Mouse (Mus musculus): ENCODE results near the gene Ablim2. TPM values are rescaled to one million over a fixed set of nuclear protein-coding genes. Genes with fewer than 3 reads are reported as not detected.

Gene Ablim2
- total RNA-seq, 2 experiments from 2014 or later, result 6.0 to 7.3 TPM

DNA sequence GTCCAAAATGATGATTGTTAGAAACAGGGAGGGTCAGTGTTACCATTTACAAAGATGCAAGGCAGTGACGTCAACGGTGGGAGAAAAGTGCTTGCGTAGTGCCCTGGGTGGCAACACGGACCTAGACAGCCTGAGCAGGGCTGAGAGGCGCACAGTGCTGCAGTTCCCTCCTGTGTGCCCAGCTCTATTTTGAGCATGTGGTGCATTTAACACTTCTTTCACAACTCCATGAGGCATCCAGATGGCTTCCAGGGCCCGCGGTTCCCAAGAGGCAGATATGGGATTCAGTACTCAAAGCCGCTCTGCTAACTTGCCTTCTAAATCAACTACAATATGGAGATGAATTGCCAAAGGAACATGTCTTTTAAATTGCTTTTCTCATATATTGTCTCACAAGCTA, 121.5 kb downstream of the Ablim2 start:
- DNase-seq (ENCODE audit: low spot score in 2 of 2), result no peak

DNA sequence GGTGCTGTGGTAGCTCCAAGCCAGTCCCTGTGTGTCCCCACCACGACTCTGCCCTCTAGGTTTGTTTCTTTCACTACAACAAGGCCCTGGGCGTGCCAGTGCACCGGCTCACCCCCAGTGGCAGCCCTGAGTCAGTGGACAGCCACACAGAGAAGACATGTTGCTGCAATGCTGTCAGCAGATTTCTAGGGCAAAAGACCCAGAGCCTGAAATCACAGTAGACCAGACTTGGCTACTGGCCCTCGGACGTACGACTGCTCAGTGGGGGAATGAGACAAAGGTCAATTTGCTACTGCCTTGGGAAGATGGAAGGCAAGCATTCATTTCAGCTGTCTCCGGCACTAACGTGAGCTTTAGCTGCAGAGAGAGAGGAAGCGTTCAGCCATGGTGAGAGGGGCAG, 124.7 kb downstream of the Ablim2 start:
- no peak for DNase-seq (ENCODE audit: low spot score in 2 of 2)

DNA sequence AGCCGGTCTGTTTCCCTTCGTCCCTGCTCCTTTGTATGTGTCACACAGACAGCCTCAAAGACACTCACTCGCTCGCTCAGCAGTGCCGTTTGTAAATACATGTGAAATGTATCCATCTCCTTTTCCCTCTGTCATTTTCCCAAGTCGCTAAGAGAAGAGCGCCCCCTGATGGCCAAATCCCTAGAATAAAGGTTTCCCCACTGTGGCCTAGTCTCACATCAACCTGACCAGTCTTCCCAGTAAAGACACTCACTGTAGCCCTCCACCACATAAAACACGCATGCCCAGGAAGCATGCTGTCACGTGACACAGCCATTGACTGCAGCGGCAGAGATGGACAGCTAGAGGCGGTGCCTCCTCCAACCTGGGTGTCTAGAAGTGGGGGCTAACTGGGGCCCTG, 126.6 kb downstream of the Ablim2 start:
- DNase-seq (ENCODE audit: low spot score in 2 of 2), result no peak

DNA sequence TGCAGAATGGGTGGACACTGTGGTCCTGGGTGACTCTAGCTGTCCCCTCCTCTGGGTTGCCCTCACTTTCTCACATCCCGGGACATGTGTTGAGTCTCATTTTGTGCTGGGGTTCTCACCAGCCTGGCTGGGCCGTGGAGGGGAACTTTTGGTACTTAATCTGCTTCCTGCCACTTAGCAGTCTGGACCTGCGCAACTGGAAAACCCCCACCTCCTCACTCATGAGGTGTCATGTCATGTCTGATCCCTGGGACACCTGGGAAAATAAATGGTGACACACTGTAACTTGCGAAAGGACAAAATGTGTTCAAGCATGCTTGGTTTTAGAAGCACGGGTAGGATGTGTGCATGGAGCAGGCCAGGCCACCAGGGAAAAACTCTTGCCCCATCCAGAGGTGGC, 127.0 kb downstream of the Ablim2 start:
- DNase-seq (ENCODE audit: low spot score in 2 of 2), result no peak

DNA sequence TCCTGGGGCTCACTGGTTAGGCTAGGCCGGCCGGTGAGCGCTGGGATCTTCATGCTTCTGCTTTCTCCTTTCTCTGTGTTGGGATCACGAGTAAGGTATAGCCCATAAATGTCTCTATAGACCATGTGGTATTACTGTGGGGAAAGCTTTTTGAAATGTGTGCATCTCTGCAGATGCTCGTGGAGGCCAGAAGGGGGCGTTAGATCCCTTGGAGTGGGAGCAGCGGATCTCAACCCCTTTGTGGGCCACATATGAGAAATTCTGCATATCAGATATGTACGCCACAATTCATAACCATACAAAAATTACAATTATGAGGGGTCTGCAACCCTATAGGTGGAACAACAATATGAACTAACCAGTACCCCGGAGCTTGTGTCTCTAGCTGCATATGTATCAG, 131.3 kb downstream of the Ablim2 start:
- DNase-seq (ENCODE audit: low spot score in 2 of 2), result no peak

DNA sequence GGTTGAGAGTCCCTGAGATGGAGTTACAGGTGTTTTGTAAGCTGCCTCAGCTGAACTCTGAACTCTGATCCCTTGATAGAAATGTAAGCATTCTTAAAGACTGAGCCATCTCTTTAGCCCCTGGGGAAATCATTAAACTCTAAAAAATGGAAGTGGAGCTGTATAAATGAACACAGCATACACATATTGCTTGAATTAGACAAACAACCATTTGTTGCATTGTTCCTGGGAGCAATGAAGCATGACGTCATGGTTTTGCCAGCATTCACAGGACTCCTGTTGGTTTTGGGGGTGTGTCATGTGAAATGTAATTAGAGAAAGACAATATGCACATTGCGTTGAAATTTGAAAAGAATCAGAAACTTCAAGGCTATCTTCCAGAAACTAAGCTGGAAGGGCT, 132.0 kb downstream of the Ablim2 start:
- no peak for DNase-seq (ENCODE audit: low spot score in 2 of 2)

DNA sequence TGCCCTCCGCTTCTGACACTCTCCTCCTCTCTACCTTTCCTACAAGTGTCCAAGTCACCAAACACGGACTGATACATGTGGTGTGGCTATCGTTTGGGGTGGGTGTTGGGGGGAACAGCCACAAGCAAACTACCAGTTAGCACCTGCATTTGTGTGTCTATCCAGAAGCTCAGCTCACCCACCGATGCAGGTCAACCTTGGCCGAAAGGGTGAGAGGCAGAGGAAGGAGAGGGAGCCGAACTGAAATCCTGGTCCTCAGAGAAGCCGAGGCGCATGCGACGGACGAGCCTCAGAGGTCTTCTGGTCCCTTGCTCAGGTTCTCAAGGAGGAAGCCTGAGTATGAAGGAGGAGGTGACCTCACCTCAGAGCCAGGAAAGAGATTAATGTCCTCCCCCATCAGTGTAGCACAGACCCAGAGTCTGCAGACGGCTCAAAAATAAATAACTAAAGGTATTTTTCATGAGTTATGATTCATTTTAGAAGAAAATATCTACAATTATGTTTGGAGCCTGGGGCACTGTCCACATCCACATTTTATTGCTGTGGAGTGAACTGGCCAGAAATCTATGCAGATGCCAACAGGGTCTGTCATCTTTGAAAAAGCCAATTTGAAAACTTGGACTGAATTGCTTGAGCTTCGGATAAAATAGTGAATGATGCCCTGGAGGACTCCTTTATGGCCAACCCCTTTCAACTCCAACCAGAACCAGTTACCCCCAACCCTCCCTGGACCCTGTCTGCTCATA, 133.5 kb downstream of the Ablim2 start:
- DNase-seq (ENCODE audit: low spot score in 2 of 2), result no peak

DNA sequence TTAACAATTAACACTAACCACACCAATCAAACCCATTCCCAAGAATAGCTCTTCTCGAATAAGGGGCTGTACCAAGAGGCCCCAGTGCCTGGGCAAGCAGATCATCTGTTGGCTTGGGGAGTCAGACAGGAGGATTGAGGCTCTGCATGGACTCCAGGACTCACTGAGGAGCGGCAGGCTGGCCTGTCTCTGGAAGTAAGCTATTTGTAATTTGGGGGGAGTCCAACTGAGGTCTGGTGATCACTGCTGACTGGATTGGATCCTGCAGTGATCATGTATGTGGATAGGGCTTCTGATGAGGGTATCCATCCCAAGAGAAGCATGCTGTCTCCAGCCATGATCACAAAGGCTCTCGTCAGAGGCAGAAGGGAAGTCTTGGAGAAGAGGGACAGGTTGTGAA, 134.7 kb downstream of the Ablim2 start:
- DNase-seq (ENCODE audit: low spot score in 2 of 2), result no peak

DNA sequence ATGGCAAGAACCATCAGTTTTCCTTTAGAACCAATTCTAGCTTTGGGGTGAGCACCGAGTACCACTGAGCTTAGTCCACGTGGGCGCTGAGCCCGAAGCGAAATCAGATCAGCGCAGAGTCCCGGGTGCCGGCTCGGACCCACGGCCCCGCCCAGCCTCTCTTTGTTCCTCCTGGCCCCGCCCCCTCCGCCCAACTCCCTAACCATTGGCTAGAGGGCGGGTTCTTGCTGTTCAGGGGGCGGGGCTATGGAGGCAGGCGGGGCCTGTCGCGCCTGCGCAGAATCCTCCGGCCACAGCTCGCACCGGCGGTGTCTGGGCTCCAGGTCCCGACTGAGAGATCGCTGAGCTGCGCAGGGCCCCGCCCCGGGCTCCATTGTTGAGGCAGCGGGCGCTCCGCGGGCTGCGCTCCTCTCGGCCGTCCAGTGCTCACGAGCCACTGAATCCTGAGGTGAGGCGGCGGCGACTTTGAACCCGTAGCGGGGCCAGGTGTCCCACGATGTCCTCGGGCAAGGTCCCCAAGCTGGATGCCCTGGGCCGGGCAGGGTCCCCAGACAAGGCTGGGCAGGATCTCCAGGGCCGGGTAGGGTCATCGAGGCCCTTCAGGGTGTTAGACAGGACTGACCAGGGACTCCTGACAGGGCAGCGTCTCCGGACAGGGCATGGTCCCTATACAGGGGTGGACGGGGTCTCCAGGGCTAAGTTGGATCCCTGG, 135.6 kb downstream of the Ablim2 start, which contains the start of gene Afap1:
TSS of gene Afap1 (plus strand) at position 227 of the 712 bp plus-strand sequence.
- DNase-seq (ENCODE audit: low spot score in 2 of 2), result peak; percentile 95 to 98

DNA sequence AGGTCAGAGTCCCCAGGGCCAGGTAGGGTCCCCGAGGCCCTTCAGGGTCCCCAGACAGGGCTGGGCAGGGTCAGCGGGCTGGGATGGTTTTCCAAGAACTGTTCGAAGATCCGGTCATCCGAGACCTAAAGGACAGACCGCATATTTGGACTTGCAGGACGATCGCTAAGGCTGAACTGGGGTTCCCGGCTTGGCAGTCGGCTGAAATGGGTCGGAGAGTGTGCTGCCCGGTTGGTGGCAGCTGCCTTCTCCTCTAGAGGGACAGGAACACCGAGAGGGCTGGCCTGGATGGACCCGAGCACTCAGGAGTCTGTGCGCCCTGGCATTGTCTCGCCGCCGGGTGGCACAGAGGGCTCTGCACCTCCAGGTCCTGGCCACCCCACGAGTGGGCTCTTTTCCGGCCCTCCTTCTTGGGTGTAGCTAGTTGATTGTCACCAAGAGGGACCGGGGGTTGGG, 136.2 kb downstream of the Ablim2 start:
- DNase-seq (ENCODE audit: low spot score in 2 of 2), result peak; percentile 33 to 49

DNA sequence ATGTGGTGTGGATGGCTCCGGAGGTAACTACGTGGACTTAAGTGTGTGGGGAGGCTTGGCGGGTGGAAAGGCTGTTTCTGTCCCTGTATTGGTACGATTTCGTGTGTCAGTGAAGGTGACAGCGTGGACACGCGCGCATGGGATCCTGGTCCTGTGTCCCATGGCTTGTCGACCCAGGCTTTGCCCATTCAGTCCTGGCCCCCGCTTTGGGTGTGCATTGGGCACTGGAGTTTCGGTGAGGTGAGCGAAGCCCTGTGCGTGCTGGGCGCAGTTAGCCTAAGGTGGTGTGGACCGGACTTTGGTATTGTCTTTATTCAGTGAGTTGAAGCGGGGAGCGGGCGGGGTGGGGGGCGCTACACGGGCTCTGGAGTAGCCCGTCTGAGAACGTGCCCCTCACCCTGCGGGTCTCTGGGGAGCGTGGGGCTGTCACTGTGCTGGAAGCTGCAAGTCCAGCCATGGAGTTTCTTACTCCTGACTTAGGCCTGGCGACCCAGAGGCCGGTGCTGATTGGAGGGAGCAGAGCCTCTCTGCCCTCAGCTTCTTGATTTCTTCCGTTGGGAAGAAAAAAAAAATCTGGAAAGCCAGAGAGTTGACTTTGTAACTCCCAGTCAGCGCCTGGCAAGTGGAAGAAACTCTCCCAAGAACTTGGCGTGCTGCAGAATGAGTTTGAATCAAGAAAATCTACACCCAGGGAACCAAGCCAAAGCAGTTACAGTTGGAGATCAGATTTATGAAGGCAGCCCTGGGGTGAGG, 136.8 kb downstream of the Ablim2 start:
- no peak for DNase-seq (ENCODE audit: low spot score in 2 of 2)

DNA sequence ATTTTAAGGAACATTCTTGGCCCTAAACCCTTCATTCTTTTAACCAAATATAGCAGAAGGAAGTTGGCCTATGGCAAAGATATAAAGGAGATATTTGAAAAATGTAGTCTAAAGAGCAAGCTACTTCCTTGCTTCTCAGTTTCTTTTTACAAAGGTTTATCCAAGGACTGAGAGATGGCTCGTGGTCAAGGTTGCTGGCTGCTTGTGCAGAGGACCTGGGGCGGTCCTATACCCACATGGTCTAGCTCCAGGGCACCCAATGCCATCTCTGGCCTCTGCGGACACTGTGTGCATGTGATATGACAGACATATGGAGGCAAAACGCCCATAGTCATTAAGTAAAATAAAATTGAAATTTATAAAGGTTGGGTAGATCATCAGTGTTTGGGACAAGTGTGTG, 138.2 kb downstream of the Ablim2 start:
- DNase-seq (ENCODE audit: low spot score in 2 of 2), result no peak

DNA sequence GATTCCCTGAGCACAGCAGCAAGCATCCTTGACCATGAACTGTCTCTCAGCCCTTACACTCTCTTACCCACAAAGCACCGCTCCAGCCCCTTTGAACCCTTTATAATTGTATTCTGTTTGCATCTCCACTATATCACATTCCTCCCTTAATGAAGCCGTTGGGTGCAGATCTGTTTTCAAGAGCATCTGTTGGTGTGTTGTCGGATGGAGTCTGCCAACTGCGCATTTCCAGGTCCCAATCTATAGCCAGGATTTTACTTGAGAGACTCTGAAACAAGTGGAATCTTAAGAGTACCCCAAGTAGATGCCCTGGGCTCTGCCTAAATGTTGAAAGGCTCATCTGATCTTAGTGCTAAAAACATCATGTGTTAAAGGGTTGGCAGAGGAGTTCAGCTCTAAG, 138.9 kb downstream of the Ablim2 start:
- DNase-seq (ENCODE audit: low spot score in 2 of 2), result no peak

DNA sequence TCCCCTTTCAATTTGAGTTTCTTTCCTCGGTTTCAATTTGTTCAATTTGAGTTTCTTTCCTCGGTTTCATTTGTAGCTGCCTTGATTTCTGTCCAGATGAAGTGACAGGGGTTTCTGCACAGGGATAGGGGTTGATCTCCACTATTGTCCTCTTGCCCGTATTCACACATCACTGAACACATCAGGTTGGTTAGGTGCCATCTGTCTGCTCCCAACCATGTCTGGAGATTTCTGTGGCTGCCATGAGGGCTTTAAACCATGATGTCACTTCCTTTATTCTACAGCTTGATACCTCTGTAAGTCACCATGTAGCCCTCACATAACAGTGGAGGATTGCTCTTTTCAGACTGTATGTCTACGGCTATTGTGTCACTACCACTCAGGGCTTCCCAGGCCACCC, 139.5 kb downstream of the Ablim2 start:
- DNase-seq (ENCODE audit: low spot score in 2 of 2), result no peak

DNA sequence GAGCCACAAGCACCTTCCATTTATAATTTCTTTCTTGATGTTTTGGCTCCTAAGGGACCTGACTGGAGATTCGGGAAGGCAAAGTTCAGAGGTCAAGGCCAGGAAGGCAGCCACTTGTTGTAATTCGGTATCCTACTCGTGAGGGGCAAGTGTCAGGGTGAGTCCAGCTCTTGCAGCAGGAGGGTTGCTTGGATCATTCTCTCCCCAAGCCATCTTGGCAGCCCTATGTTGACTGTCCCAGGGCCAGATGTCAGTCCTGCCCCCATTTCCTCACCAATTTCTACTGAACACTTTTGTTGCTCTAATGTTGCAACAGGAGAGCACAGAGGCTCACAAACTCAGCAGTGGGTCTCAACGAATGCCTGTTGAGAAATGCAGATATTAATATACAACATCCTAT, 140.4 kb downstream of the Ablim2 start:
- DNase-seq (ENCODE audit: low spot score in 2 of 2), result no peak

DNA sequence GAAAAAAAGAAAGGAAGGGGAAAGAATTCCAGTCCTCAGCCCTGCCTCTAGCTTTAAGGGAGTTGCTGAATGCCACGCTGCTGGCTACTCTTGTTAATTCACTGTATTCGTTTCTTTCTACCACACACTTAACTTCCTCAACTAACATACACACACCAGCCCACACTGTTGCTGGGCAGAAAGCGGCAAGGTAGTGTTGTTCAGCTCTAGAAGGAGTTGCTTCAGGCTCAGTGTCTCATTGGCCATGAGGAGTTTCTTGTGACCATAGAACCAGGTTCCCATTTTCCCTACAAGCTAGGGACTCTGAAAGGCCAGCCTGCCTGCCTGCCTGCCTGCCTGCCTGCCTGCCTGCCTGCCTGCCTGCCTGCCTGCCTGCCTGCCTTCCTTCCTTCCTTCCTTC, 141.3 kb downstream of the Ablim2 start:
- DNase-seq (ENCODE audit: low spot score in 2 of 2), result no peak

DNA sequence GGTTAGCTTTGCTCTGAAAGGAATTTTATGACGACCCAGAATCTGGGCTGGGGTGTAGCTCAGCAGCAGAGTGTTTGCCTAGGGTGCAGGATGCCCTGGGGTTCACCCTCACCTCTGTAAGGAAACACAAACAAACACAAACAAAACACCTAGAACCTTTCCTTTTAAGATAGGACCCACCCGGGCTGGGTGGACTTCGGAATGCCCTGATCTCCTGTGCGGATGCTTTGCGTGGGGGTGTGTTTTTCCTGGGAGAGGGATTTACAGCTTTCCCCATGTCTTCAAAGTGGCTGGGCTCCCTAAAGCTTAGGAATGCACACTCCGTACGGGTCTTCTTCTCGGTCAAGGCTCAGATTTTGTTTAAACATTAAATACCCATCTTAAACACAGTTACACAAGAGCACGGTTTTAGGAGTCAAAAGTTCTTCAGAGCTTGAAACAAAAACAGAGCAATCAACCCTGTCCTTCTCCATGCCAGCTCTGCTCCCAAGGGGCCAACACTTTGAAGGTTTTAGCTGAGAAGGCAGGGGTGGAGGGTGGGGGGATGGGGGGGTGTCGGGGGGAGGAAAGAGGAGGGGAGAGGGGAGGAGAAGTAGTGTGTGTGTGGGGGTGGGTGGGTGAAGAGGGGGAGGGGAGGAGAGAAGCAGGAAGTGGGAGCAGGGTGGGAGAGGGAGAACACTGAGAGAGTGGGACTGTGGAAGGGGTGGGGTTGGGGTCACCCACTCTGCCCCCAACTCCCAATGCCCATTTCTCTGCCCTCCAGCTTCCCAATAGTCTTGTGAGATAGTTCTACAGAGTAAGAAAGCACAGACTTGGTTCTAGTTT, 142.9 kb downstream of the Ablim2 start:
- DNase-seq (ENCODE audit: low spot score in 2 of 2), result no peak

DNA sequence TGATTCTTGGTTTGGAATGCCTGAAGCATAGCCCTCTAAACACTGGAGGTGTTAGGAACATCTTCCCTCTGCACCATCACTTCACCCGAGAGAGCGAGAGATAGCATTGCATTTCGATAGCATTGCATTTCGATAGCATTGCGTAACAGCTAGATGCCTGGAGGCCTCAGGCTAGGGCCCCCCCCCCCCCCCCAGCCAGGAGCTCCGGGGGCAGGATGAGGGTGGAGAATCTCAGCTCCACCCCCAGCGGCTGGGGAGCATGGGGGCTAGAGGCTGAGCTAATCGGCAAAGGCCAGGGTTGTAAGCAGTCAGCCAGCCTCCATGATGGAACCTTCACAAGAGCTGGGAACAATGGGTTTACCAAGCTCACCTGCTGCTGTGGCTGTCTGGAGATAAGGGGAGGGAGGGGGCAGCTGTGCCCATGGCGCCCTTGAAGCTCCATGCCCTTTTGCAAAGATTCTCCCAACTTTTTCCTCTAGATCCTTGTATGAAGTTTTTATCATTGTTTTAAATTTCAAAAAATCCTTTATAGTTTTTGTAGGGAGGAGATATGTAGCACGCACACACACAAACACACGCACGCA, 143.6 kb downstream of the Ablim2 start:
- DNase-seq (ENCODE audit: low spot score in 2 of 2), result no peak

DNA sequence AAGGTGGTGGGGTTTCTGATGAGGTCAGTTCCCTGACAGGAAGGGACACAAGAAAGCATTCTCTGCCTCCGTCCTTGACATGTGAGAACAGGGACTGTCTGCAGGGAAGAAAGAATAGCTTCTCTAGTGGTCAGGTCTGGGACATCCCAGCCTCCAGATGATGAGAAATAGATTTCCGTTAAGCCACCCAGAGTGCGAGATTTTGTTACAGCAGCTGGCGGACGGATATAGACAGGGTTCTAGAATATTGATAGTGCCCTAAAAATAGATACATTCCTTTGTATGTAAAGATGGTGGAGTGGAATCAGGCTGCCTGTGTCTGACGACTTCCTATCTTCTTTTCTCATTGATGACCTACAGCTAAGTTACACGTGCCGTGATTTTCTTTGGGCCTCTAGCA, 145.8 kb downstream of the Ablim2 start:
- DNase-seq (ENCODE audit: low spot score in 2 of 2), result no peak

DNA sequence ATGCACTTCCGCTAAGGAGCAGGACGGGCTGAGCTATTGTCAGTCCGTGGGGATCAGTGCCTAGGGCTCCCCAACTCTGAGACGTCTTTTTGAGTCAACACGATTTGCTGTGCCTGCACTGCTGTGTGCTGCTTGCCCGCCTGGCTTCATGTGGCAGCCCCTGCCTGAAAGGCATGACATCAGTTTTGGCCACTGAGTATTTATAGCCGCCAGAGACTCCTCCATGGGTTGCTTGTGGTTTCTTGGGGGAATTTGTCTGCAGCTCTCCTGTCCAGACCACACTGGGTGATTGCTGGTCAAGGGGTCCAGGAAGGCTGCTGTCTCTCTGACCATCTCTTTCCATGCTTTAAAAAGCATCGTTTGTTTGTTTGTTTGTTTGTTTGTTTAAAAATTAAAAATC, 147.6 kb downstream of the Ablim2 start:
- DNase-seq (ENCODE audit: low spot score in 2 of 2), result no peak

DNA sequence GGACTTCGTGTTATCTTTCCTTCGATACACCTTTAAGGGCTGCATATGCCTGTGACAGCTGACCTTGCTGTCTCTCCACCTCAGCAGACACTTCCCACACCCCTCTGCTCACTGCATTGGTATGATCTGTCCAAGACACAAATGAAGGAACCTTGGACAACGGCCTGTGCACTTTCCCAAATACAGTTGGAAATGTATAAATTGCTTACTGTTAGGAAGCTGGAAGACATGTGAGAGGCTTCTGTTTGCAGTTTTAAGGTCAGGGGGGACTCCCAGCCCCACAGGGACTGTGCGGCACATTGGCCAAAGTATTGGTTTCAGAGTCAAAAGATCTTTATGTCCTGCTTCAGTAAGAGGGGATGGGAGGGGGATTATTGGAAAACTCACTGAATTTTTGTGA, 149.4 kb downstream of the Ablim2 start:
- DNase-seq (ENCODE audit: low spot score in 2 of 2), result no peak
